Mouse (Mus musculus) hindbrain, embryonic 15.5 days (tissue): Measurements from ENCODE around the gene Anxa6. TPM values are rescaled to one million over a fixed set of nuclear protein-coding genes. Genes with fewer than 3 reads are reported as not detected.

Source experiments
- ATAC-seq: fragments of 200-750 bp; cut with Nextera tagmentation; 2 replicates; pipeline ENCODE4 v1.8.0; 2017; ENCODE audit warnings: low read depth, moderate number of reproducible peaks, moderate TSS enrichment; ENCODE audit not compliant: low FRiP score
- H3K27ac ChIP-seq: fragments of 300-500 bp; sonication (generic); replicated peaks from 2 replicates; pipeline ENCODE4 v1.5.1; 2015; ENCODE audit warnings: mild to moderate bottlenecking, inconsistent platforms
- H3K27me3 ChIP-seq: fragments of 300-500 bp; sonication (generic); 2 replicates; pipeline ENCODE4 v1.6.1; 2015; ENCODE audit warnings: control low read depth, inconsistent platforms
- H3K36me3 ChIP-seq: fragments of 300-500 bp; sonication (generic); 2 replicates; pipeline ENCODE4 v1.6.1; 2015; ENCODE audit warnings: control low read depth, inconsistent platforms
- H3K4me1 ChIP-seq: fragments of 300-500 bp; sonication (generic); replicated peaks from 2 replicates; pipeline ENCODE4 v1.6.1; 2015; ENCODE audit warnings: control low read depth, inconsistent platforms
- H3K4me2 ChIP-seq: fragments of 300-500 bp; sonication (generic); 2 replicates; pipeline ENCODE4 v1.6.1; 2015; ENCODE audit warnings: moderate library complexity, mild to moderate bottlenecking, inconsistent platforms
- H3K4me3 ChIP-seq: fragments of 300-500 bp; sonication (generic); 2 replicates; pipeline ENCODE4 v1.5.1; 2015; ENCODE audit warnings: mild to moderate bottlenecking, inconsistent platforms
- H3K9ac ChIP-seq: fragments of 300-500 bp; sonication (generic); 2 replicates; pipeline ENCODE4 v1.6.1; 2015; ENCODE audit warnings: inconsistent platforms
- H3K9me3 ChIP-seq: fragments of 300-500 bp; sonication (generic); 2 replicates; pipeline ENCODE4 v1.6.1; 2016; ENCODE audit warnings: control low read depth, inconsistent platforms
- WGBS: fragments of 180-500 bp; shearing (Covaris S2); methylation state at CpG from one replicate; pipeline ENCODE4 v1.1.7; 2015; 5-methylcytosine and 5-hydroxymethylcytosine counted together
- polyA plus RNA-seq: library from polyadenylated mRNA; unstranded; fragments of >200 nt; fragmentation: Nextera tagmentation; extraction: Ambion mirVana; gene quantifications from 2 replicates; pipeline ENCODE4 v1.2.1, GENCODE M21; 2015

Gene Anxa6
- 58.4 and 67.8 TPM in 2 replicates for polyA plus RNA-seq

GRCm38 (mm10) chr11:55033040-55033660 lies at the start of gene Anxa6:
Gene Anxa6 (minus strand): TSS chr11:55033445.
- Histone ChIP-seq H3K27me3 (peaks cover 8% of the 10 kb centered on the region; the same call in 1 of the 2 replicates), H3K9me3 (no peaks in the 10 kb centered on the region), H3K4me1 (peaks cover 27% of the 10 kb centered on the region), H3K4me3 (peak within 1 kb of the TSS; percentile 65), H3K27ac (0 out of 2 replicates have a peak within 1 kb of the TSS, but pooled peaks have one; percentile 60), H3K9ac (peak within 1 kb of the TSS; percentile 64), H3K36me3 (no peaks in the 10 kb centered on the region), H3K4me2 (peak within 1 kb of the TSS; percentile 98)
- ATAC-seq = peak; percentile 88
- WGBS = 1% methylated on average over 41 of the region's 41 CpGs

DNA sequence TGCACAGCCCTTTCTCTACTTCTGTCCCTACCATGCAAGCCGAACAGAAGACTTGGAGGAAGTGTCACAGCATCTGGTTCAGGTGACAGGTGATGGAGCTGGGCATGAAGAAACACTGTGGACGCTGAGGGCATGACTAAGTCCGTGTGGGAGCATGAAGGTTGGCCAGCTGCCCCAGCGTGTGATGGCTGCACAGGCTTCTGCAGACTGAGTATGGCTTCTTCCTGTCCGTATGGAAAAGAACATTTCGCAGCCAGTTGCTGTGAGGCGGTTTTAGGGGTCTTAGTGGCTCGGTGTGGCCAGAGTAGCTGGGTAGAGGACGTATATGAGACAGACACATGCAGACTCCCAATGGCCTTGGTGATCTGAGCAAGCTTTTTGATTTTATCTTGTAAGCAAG lies 48.0 kb upstream of the Anxa6 start:
- Histone ChIP-seq H3K4me2 (no peak overlapping the region), H3K4me3 (no peak overlapping the region), H3K9me3 (no peaks in the 10 kb centered on the region), H3K27me3 (0 out of 2 replicates have a peak, but pooled peaks cover 8% of the 10 kb centered on the region), H3K36me3 (no peaks in the 10 kb centered on the region), H3K4me1 (peaks cover 17% of the 10 kb centered on the region), H3K9ac (no peak overlapping the region), H3K27ac (no peak overlapping the region)
- ATAC-seq = no peak
- 95% methylated on average over 9 of the region's 9 CpGs for WGBS

- H3K27me3 ChIP-seq = 0 out of 2 replicates have a peak, but pooled peaks cover 8% of the 10 kb centered on the region
- H3K4me1 ChIP-seq = peaks cover 17% of the 10 kb centered on the region
- no peaks in the 10 kb centered on the region for H3K9me3 ChIP-seq
- H3K9ac ChIP-seq = no peak overlapping the region
- H3K4me2 ChIP-seq = no peak overlapping the region
- no peaks in the 10 kb centered on the region for H3K36me3 ChIP-seq
- H3K4me3 ChIP-seq = no peak overlapping the region
- ATAC-seq = no peak
- H3K27ac ChIP-seq = no peak overlapping the region
- WGBS = 61% methylated on average over 4 of the region's 4 CpGs
Observed at GRCm38 (mm10) chr11:55079180-55079579, 45.9 kb upstream of the Anxa6 start.

DNA sequence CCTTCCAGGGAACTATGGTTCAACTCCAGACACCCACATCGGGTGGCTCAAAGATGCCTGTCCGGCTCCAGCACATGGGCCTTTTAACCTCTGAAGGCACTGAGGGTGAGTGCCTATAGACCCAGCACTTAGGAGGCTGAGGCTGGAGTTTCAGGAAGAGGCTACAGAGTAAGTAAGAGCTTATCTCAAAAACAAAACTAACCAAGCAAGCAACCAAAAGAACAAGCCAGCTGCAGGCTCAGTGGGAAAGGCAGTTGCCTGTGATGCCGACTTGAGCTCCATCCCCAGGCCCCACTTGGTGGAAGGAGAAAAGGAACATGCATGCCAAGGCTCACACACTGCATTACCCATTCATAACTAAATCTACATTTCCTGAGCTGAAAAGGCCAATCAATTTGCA lies 45.3 kb upstream of the Anxa6 start:
- Histone ChIP-seq H3K27me3 (0 out of 2 replicates have a peak, but pooled peaks cover 8% of the 10 kb centered on the region), H3K27ac (no peak overlapping the region), H3K4me2 (peak overlapping the region; percentile 90), H3K9ac (no peak overlapping the region), H3K9me3 (no peaks in the 10 kb centered on the region), H3K4me1 (peaks cover 17% of the 10 kb centered on the region), H3K4me3 (peak overlapping the region; percentile 44), H3K36me3 (no peaks in the 10 kb centered on the region)
- no peak for ATAC-seq
- 51% methylated on average over 3 of the region's 3 CpGs for WGBS

DNA sequence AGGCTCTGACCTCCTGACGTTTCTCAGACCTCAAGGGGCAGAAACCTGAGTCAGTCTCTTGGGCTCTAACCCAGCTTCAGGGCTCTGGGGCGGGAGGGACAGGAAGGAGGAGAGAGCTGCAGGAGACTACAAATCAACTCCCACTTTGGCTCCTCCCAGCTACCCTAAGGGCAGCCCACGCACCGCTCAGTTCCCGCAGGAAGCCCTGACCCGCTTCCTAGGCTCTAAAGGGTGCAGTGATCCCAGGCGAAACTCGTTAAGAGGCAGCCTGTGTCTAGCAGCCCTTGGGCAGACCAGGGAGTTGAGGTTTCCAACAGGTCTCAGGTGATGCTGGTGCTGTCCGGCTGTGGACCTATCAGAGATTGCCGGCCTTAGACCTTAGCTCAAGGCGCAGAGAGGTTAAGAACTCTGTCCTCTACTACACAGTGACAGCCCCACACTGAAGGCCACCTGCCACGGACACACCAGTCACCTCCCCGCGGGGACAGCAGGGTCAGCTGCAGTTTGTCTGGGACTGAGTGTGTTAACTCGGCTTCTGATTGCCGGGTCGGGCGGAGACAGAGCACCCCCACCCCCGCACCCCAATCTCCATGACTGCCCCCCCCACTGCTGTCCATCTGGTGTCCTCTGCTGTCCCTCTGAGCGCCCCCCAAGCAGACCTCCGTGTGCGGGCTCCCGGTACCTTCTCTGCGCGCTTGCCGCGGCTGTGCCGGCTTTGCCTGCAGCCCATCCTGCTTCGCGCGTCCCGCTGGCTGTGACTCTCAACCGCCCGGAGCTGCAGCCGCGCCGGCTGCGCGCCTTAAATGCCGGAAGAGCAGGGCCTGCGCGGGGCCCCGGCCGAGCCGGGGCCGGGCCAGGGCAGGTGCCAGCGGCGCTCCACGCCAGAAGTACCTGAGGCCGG lies 44.3 kb upstream of the Anxa6 start, which contains the start of gene Ccdc69:
TSS of gene Ccdc69 (minus strand) at position 801 of the 901 bp plus-strand sequence.
- no peak within 1 kb of the TSS for H3K27ac ChIP-seq
- H3K36me3 ChIP-seq = no peaks in the 10 kb centered on the region
- peak within 1 kb of the TSS; percentile 44 for H3K4me3 ChIP-seq
- peak within 1 kb of the TSS; percentile 40 for H3K9ac ChIP-seq
- H3K27me3 ChIP-seq = 0 out of 2 replicates have a peak, but pooled peaks cover 8% of the 10 kb centered on the region
- H3K4me2 ChIP-seq = peak within 1 kb of the TSS; percentile 90
- peak; percentile 61 for ATAC-seq
- whole genome bisulfite sequencing = under 1% methylated on average over 49 of the region's 50 CpGs
- H3K9me3 ChIP-seq = no peaks in the 10 kb centered on the region
- H3K4me1 ChIP-seq = peaks cover 17% of the 10 kb centered on the region

DNA sequence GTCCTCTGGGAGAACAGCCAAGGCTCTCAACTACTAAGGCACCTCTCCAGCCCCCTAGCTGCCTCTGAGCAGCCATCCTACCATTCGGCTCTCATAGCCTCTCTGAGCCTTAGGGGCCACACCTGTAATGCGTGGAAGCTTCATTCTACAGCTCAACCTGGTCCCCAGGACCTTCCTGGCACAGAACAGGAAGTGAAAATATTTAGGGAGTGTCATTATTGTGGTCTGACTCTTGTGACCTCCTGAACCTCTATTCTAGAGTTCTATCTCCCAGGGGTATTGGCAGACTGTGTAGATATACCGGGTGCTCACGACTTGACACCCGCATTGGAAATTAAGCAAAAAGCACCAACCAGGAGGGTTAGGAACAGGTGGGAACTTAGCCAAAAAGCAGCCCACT lies 43.0 kb upstream of the Anxa6 start:
- no peak for ATAC-seq
- Histone ChIP-seq H3K9me3 (no peaks in the 10 kb centered on the region), H3K4me2 (no peak overlapping the region), H3K27ac (no peak overlapping the region), H3K9ac (no peak overlapping the region), H3K4me3 (no peak overlapping the region), H3K36me3 (no peaks in the 10 kb centered on the region), H3K27me3 (0 out of 2 replicates have a peak, but pooled peaks cover 8% of the 10 kb centered on the region), H3K4me1 (peaks cover 17% of the 10 kb centered on the region)
- 93% methylated on average over 5 of the region's 5 CpGs for WGBS

- 56% methylated on average over 2 of the region's 2 CpGs for WGBS
- no peak overlapping the region for H3K9ac ChIP-seq
- H3K27me3 ChIP-seq = 0 out of 2 replicates have a peak, but pooled peaks cover 8% of the 10 kb centered on the region
- no peaks in the 10 kb centered on the region for H3K36me3 ChIP-seq
- no peak overlapping the region for H3K4me3 ChIP-seq
- no peaks in the 10 kb centered on the region for H3K9me3 ChIP-seq
- H3K4me1 ChIP-seq = peaks cover 17% of the 10 kb centered on the region
- no peak overlapping the region for H3K4me2 ChIP-seq
- ATAC-seq = no peak
- no peak overlapping the region for H3K27ac ChIP-seq
Observed at GRCm38 (mm10) chr11:55075602-55076001, 42.4 kb upstream of the Anxa6 start.

- Histone ChIP-seq H3K27ac (no peak overlapping the region), H3K27me3 (0 out of 2 replicates have a peak, but pooled peaks cover 5% of the 10 kb centered on the region), H3K4me3 (no peak overlapping the region), H3K9ac (no peak overlapping the region), H3K36me3 (no peaks in the 10 kb centered on the region), H3K9me3 (no peaks in the 10 kb centered on the region), H3K4me2 (no peak overlapping the region), H3K4me1 (peaks cover 12% of the 10 kb centered on the region)
- 75% methylated on average over 10 of the region's 10 CpGs for WGBS
- ATAC-seq = no peak
Observed at GRCm38 (mm10) chr11:55073191-55073590, 39.9 kb upstream of the Anxa6 start.

GRCm38 (mm10) chr11:55072467-55072866 lies 39.2 kb upstream of the Anxa6 start:
- 92% methylated on average over 8 of the region's 8 CpGs for WGBS
- Histone ChIP-seq H3K4me1 (peaks cover 5% of the 10 kb centered on the region), H3K4me2 (no peak overlapping the region), H3K27me3 (0 out of 2 replicates have a peak, but pooled peaks cover 3% of the 10 kb centered on the region), H3K9me3 (no peaks in the 10 kb centered on the region), H3K36me3 (no peaks in the 10 kb centered on the region), H3K27ac (no peak overlapping the region), H3K4me3 (no peak overlapping the region), H3K9ac (no peak overlapping the region)
- ATAC-seq = no peak

DNA sequence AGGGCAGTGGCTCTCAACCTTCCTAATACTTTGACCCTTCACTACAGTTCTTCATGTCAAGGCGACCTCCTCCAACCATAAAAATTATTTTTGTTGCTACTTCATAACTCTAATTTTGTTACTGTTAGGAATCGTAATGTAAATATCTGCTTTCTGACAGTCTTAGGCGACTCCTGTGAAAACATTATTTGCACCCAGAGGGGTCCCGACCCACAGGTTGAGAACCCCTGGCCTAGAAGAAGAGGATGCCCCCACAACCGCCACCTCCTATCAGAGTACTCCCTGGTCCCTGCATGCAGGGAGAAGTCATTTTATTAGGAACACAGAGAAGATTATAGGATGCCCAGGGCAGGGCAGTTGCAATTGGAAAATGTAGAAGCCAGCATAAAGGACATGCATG lies 38.1 kb upstream of the Anxa6 start:
- no peak overlapping the region for H3K9ac ChIP-seq
- no peaks in the 10 kb centered on the region for H3K4me1 ChIP-seq
- no peak overlapping the region for H3K27ac ChIP-seq
- WGBS = 93% methylated on average over 5 of the region's 5 CpGs
- H3K9me3 ChIP-seq = no peaks in the 10 kb centered on the region
- H3K4me2 ChIP-seq = no peak overlapping the region
- no peak overlapping the region for H3K4me3 ChIP-seq
- no peak for ATAC-seq
- H3K36me3 ChIP-seq = no peaks in the 10 kb centered on the region
- H3K27me3 ChIP-seq = no peaks in the 10 kb centered on the region

DNA sequence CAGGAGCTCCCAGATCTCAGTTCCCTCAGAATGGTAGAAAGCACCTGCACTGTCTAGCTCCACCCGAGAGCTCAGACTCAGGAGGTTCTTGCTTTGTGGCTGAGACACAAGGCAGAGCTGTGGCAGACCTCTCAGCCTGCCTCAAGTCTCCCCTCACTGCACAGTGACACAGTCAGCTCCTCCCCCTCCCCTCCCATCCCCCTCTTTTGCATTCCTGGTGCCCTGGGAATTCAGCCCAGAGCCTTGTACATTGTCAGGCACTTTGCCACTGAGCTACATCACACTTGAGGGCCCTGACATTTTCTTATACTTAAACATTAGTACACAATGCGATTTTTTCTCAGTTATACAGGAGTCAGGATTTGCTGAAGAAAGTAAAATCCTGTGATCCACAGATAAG lies 35.8 kb upstream of the Anxa6 start:
- no peak overlapping the region for H3K4me2 ChIP-seq
- no peaks in the 10 kb centered on the region for H3K27me3 ChIP-seq
- no peak overlapping the region for H3K9ac ChIP-seq
- no peak overlapping the region for H3K4me3 ChIP-seq
- WGBS = 61% methylated on average over 2 of the region's 2 CpGs
- H3K9me3 ChIP-seq = no peaks in the 10 kb centered on the region
- no peak overlapping the region for H3K27ac ChIP-seq
- H3K4me1 ChIP-seq = no peaks in the 10 kb centered on the region
- no peak; the same call in 1 of the 2 replicates for ATAC-seq
- H3K36me3 ChIP-seq = no peaks in the 10 kb centered on the region

- Histone ChIP-seq H3K9me3 (no peaks in the 10 kb centered on the region), H3K9ac (no peak overlapping the region), H3K27me3 (no peaks in the 10 kb centered on the region), H3K27ac (no peak overlapping the region), H3K4me3 (no peak overlapping the region), H3K4me1 (no peaks in the 10 kb centered on the region), H3K36me3 (no peaks in the 10 kb centered on the region), H3K4me2 (no peak overlapping the region)
- no peak for ATAC-seq
- WGBS = 60% methylated on average over 4 of the region's 4 CpGs
Observed at GRCm38 (mm10) chr11:55066921-55067320, 33.7 kb upstream of the Anxa6 start.
